Mouse (Mus musculus) Patski (cell line): ENCODE measurements around the gene Sec14l3. TPM values are rescaled to one million over a fixed set of nuclear protein-coding genes. Genes with fewer than 3 reads are reported as not detected.
A peak's percentile ranks its signal among the peaks of the same experiment; 100 is the strongest.

Experiments used
- ATAC-seq: fragments of 100-300 bp; one replicate; pipeline ENCODE4 v1.8.0; 2021
- CTCF ChIA-PET: fragments of 350-600 bp; sonication (Branson Sonifier 250); formaldehyde crosslinking; loops from one replicate; lab custom pipeline; 2022; ENCODE audit warnings: inconsistent platforms; lab: Charles Lee
- POLR2A ChIA-PET: fragments of 350-600 bp; sonication (Branson Sonifier 250); formaldehyde crosslinking; loops from one replicate; lab custom pipeline; 2022; ENCODE audit warnings: antibody characterized with exemption, inconsistent platforms; lab: Charles Lee
- DNase-seq: peaks from one replicate; pipeline ENCODE4 v3.0.0-alpha.2; 2011; ENCODE audit warnings: low read depth, low spot score
- H3K27me3 ChIP-seq: fragments of 371-371 bp; one replicate; pipeline ENCODE4 v1.5.1; 2021
- CTCF ChIP-seq: fragments of 100-300 bp; IDR thresholded peaks from one replicate; pipeline ENCODE4 v1.5.1; 2021
- in situ Hi-C: fragments of 300-500 bp; cut with MboI; formaldehyde crosslinking; loops from 3 replicates; pipeline ENCODE4 v1.11.1; 2018; ENCODE audit warnings: low pct_unique_long_range_greater_than_20kb, mixed read lengths
- polyA plus RNA-seq: library from polyadenylated mRNA; unstranded; gene quantifications from one replicate; pipeline ENCODE4 v1.2.3, GENCODE M21; 2021

Gene Sec14l3
- polyA plus RNA-seq, 1 experiment from 2014 or later = not detected

- DNase-seq (no peak), ATAC-seq (no peak)
- TF ChIP-seq CTCF = no peak
- CTCF ChIA-PET = interaction anchor here (0.7 to 2.1 kb wide), 6 partner anchors 8 to 133 kb away, joined by 3 to 5 read pairs (median 3); no protein-coding TSS in a partner anchor
- H3K27me3 ChIP-seq = no peaks in the 10 kb centered on the region
- POLR2A ChIA-PET = interaction anchor here (1.5 kb wide), 1 partner anchor 11 kb away, joined by 3 read pairs; no protein-coding TSS in a partner anchor
- in situ Hi-C loops = no loop called here
These were observed 21.6 kb downstream of the Sec14l3 start for GRCm38 (mm10) chr11:4086246-4086645.

DNA sequence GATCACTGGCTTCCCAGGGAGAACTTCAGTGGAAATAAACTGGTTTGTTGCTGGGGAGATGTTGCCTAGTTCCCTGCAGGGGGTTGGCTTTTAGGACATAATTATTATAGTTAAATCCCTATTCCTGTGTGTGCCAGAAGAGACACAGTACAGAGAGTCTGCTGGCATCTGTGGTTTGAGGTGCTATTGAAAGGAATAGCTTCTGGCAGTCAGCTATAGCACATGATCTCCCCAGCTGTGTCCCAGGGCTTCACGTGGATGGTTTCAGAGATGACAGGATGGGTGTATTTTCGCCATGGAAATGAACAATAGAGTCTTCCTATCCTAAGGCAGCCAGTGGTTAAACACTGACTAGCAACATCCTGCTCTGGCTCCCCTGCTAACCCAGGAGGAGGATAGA lies 22.6 kb downstream of the Sec14l3 start:
- TF ChIP-seq CTCF = no peak
- no peaks in the 10 kb centered on the region for H3K27me3 ChIP-seq
- CTCF ChIA-PET = interaction anchor here (0.9 to 1.4 kb wide), 2 partner anchors 12 to 38 kb away, joined by 3 read pairs; no protein-coding TSS in a partner anchor
- peak; percentile 93 for DNase-seq
- POLR2A ChIA-PET = interaction anchor here (0.7 to 1.5 kb wide), 3 partner anchors 9 to 99 kb away, joined by 3 read pairs; partner anchors contain the start of gene Tbc1d10a
- peak; percentile 79 for ATAC-seq
- in situ Hi-C loops = no loop called here

DNA sequence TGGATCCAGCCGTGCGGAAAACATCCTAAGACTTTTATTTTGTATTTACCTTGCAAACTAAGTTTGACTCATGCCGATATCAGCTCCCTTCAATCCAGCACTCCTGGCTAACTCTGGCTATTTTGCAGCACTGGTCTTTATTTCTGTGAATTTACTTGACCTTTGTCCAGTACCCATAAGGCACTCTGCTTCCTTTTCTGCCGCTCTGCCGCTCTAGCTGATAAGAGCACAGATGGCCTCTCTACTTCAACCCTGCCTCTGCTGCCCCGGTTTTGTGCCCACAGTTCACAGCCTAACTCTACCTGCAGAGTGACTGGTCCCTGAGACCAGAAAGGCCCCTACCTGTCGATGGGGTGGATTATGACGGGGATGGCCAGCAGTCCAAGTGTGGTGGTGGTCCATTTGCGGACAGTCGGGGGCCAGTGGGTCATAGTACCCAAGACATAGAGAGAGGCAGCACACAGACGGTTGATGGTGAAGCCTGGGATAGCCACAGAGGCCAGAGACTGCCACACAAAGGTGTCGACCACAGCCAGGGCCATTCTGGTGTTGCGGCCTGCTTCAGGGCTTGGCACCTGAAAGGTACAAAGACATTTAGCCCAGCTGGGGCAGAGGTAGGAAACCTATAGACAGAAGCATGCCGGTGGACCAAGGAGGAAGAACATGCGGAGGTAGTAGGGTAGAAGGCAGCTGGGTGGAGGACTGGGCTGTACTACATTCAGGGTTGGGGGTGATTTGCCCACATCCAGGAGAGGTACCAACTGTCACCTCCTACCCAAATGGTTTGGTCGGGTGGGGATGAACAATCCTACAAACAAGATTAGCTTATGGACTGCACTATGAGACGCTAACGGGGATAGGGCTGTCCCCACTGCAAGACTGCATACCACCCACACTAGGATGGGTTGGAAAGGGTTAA lies 29.1 kb downstream of the Sec14l3 start:
- in situ Hi-C loops = no loop called here
- no peak for TF ChIP-seq CTCF
- ChIA-PET CTCF (interaction anchor here (1.0 to 1.5 kb wide), 4 partner anchors 9 to 39 kb away, joined by 3 to 9 read pairs (median 5); no protein-coding TSS in a partner anchor), POLR2A (no interaction called here)
- ATAC-seq = no peak
- no peaks in the 10 kb centered on the region for H3K27me3 ChIP-seq
- no peak for DNase-seq

DNA sequence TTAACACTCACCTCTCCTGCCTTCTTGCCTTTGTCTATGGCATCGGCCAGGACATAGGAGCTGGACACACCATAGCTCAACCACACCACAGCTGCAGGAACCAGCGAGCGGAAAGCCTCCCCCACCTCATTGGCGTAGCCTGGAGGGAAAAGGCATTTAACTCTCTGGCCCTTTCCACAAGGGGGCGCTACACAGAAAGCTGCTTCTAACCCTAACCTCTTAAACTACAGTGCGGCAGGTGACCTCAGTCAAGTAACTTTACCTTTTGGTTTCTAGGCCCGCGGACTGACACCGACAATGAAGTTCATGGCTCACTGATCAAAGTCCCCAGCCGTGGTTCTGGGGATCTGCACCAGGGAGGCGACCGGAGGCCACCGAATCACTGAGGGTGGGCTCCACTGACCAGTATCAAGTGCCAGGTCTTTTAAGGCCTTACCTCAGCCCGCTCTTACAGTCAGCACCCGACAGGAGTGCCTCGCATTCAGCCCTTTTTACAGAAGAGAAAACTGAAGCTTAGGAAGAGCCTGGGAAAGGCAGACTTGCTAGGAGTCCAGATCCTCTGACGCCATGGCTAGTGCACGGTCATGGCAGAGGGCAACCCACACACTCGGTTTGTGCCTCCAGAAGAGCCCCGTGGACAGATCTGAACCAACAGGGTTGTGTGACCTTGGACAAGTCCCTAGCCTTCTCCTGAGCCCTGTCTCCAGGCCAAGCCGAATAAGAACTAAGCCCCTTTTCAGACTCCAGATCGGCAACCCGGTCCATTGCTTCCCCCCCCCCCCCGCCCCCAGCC lies 29.9 kb downstream of the Sec14l3 start:
- in situ Hi-C loops = no loop called here
- ChIA-PET POLR2A (no interaction called here), CTCF (interaction anchor here (1.0 to 1.5 kb wide), 4 partner anchors 10 to 38 kb away, joined by 3 to 9 read pairs (median 5); no protein-coding TSS in a partner anchor)
- DNase-seq (no peak), ATAC-seq (no peak)
- peak; percentile 73 for TF ChIP-seq CTCF
- no peaks in the 10 kb centered on the region for H3K27me3 ChIP-seq

DNA sequence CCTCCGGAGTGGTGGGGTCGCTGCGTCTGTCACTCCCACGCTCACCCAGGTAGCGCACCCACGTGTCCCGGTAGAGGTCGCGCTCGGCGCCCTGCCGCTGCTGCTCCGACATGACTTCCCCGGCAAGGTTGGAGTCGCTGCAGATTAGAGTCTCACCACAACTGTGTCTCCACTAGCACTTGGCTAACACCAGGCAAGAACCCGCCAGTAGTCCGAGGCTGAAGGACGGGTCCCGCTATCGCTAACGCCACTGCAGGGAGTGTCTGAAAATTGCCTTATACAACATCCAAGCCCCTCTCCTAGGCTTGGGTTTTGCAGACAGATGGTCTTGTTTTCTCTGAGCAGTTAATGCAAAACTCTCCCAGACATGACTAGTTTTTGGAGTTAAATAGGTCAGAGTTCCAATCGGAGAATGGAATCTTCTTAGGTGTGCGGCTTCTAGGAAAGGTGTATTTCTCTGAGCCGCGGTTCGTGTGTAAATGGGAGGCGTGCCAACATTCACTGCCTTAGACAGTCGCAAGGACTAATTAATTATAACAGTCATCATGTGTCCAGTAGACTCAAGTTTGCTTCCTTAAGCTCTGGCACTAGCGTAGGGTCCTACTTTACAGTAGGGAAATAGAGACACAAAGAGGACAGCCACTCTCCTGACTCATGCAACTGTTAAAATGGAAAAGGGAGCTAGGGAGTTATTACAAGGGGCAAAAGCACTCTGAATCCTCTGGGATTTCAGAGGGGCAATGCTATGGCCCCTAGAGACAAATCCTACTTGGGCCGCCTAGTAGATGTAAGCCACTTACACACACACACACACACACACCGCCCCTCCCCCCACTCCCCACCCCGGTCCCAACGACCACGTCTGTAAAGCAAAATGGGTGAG lies 30.8 kb downstream of the Sec14l3 start, which contains the start of gene Mtfp1:
Gene Mtfp1, minus strand, starts transcription at position 275 of the 883 bp plus-strand sequence.
- DNase-seq (no peak), ATAC-seq (no peak)
- H3K27me3 ChIP-seq = no peaks in the 10 kb centered on the region
- in situ Hi-C loops = no loop called here
- ChIA-PET POLR2A (interaction anchor here (0.8 kb wide), 1 partner anchor 8 kb away, joined by 3 read pairs; no protein-coding TSS in a partner anchor), CTCF (interaction anchor here (1.2 to 2.3 kb wide), 3 partner anchors 15 to 23 kb away, joined by 5 to 9 read pairs (median 6); no protein-coding TSS in a partner anchor)
- no peak for TF ChIP-seq CTCF

- DNase-seq (peak; percentile 89), ATAC-seq (peak; percentile 81)
- ChIA-PET POLR2A (interaction anchor here (0.8 to 1.2 kb wide), 3 partner anchors 9 to 22 kb away, joined by 3 to 7 read pairs (median 3); no protein-coding TSS in a partner anchor), CTCF (interaction anchor here (0.9 to 2.3 kb wide), 3 partner anchors 16 to 21 kb away, joined by 3 to 6 read pairs (median 3); no protein-coding TSS in a partner anchor)
- H3K27me3 ChIP-seq = no peaks in the 10 kb centered on the region
- no peak for TF ChIP-seq CTCF
- in situ Hi-C loops = no loop called here
These were observed 31.7 kb downstream of the Sec14l3 start for GRCm38 (mm10) chr11:4096054-4096984.

DNA sequence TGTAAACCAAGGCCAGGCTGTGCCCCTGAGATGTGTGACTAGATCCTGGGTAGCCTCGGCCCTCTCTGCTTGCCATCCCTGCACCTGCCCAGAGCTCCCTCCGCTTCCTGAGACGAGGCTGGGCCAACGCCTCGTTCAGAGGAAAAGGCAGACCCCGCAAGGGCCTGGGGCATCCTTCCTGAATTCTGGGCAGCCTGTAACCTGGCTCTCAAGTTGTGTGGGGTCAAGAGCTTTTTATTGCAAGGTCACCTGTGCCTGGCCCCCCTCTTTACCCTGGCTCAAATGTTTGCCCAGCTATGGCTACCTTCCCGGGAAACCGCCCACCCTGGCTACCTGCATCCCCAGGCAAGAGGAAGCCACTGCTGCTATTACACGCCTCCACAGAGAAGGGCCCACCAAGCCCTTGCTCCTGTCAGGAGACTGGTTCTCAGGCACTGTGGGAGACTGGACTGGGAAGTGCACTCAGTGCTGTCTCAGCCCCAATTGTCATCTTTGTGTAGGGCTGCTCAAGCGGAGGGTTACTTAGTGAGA lies 32.5 kb downstream of the Sec14l3 start:
- in situ Hi-C loops = no loop called here
- no peak for TF ChIP-seq CTCF
- POLR2A ChIA-PET = interaction anchor here (0.9 to 1.2 kb wide), 3 partner anchors 11 to 21 kb away, joined by 3 to 7 read pairs (median 3); no protein-coding TSS in a partner anchor
- no peaks in the 10 kb centered on the region for H3K27me3 ChIP-seq
- CTCF ChIA-PET = interaction anchor here (0.9 to 2.3 kb wide), 3 partner anchors 16 to 20 kb away, joined by 3 to 6 read pairs (median 3); no protein-coding TSS in a partner anchor
- no peak for ATAC-seq
- DNase-seq = no peak

GRCm38 (mm10) chr11:4098120-4098519 lies 33.5 kb downstream of the Sec14l3 start:
- CTCF ChIA-PET = interaction anchor here (1.2 kb wide), 1 partner anchor 9 kb away, joined by 3 read pairs; no protein-coding TSS in a partner anchor
- no peak for TF ChIP-seq CTCF
- DNase-seq (no peak), ATAC-seq (no peak)
- POLR2A ChIA-PET = interaction anchor here (0.6 to 0.9 kb wide), 2 partner anchors 18 to 58 kb away, joined by 3 read pairs; no protein-coding TSS in a partner anchor
- in situ Hi-C loops = no loop called here
- no peaks in the 10 kb centered on the region for H3K27me3 ChIP-seq
